Mouse (Mus musculus) left cerebral cortex, adult 18-20 months (tissue): ENCODE data around the gene Pfdn5. TPM values are rescaled to one million over a fixed set of nuclear protein-coding genes. Genes with fewer than 3 reads are reported as not detected.
A peak's percentile ranks its signal among the peaks of the same experiment; 100 is the strongest.

Source experiments
- DNase-seq, 2 experiments: peaks; one replicate each; pipeline ENCODE4 v3.0.0; 2021 to 2022; ENCODE audit warnings: low spot score in 2 of 2, mixed read lengths in 1 of 2
- total RNA-seq, 2 experiments: library from RNA; stranded (reverse); gene quantifications; 2 replicates each; pipeline ENCODE4 v1.2.3; 2021

Pfdn5 gene
- total RNA-seq, 2 experiments from 2014 or later: 467 to 479 TPM

- DNase-seq: no peak
Measured at GRCm38 (mm10) chr15:102369972-102370371, 44.1 kb downstream of the Pfdn5 start.

- no peak for DNase-seq
Measured at GRCm38 (mm10) chr15:102370727-102371126, 44.8 kb downstream of the Pfdn5 start.

- DNase-seq: peak; percentile 20 to 29
Measured at GRCm38 (mm10) chr15:102376453-102377162, 50.7 kb downstream of the Pfdn5 start.

GRCm38 (mm10) chr15:102377163-102377543 lies 51.2 kb downstream of the Pfdn5 start:
- peak; percentile 69 to 79 for DNase-seq

DNA sequence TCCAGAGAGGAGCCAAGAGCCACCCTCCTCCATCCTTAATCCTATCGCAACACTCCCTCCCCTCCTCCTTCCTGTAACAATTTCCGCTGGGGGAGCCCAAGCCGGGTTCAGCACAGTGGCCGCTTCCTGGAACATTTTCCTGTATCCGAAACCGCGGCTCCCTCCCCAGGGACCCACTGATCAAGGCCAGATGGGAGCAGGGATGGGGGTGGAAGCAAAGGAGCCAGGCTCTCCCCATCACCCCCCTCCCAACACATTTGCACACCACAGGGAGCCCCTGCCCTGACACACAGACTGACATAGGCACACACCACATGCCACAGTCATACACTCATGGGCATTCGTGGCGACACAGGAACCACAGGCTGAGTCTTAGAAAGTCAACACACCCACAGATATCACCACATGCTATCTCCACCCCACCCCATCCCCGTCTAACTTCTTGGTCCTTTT lies 51.9 kb downstream of the Pfdn5 start:
- no peak for DNase-seq

Other genes with a start within 250 kb of the Pfdn5 start
- gene Tns2, start 225.7 kb upstream of the Pfdn5 start, total RNA-seq: 10 to 100 TPM; 16.0 to 21.8 TPM
- gene Spryd3, start 189.9 kb upstream of the Pfdn5 start, total RNA-seq: 100 to 1,000 TPM; 153 to 163 TPM
- 10 to 100 TPM; 60.2 to 61.6 TPM for gene Igfbp6, start 181.8 kb upstream of the Pfdn5 start, total RNA-seq
- gene Soat2, start 175.6 kb upstream of the Pfdn5 start, total RNA-seq: under 1 TPM in 1 of 2 experiments, not detected in 1; 0.30 TPM
- 10 to 100 TPM; 71.0 to 71.7 TPM for gene Zfp740, start 122.9 kb upstream of the Pfdn5 start, total RNA-seq
- 10 to 100 TPM; 28.5 to 30.6 TPM for gene Csad, start 121.4 kb upstream of the Pfdn5 start, total RNA-seq
- 1 to 10 TPM in 1 of 2 experiments, under 1 TPM in 1; 0.91 to 1.1 TPM for gene Itgb7, start 94.2 kb upstream of the Pfdn5 start, total RNA-seq
- 10 to 100 TPM; 12.8 to 15.7 TPM for gene Rarg, start 68.6 kb upstream of the Pfdn5 start, total RNA-seq
- not detected for gene Gm9918, start 55.6 kb upstream of the Pfdn5 start, total RNA-seq
- 10 to 100 TPM; 42.8 to 44.5 TPM for gene Mfsd5, start 46.7 kb upstream of the Pfdn5 start, total RNA-seq
- gene Espl1, start 29.9 kb upstream of the Pfdn5 start, total RNA-seq: 1 to 10 TPM in 1 of 2 experiments, under 1 TPM in 1; 0.77 to 1.4 TPM
- 10 to 100 TPM; 55.5 to 61.0 TPM for gene Myg1, start 5.6 kb downstream of the Pfdn5 start, total RNA-seq
- gene Aaas, start 24.7 kb downstream of the Pfdn5 start, total RNA-seq: 10 to 100 TPM; 15.5 to 18.3 TPM
- under 1 TPM; 0.44 to 0.68 TPM for gene Sp7, start 41.1 kb downstream of the Pfdn5 start, total RNA-seq
- gene Sp1, start 80.0 kb downstream of the Pfdn5 start, total RNA-seq: 10 to 100 TPM; 23.8 to 32.2 TPM
- 1 to 10 TPM; 1.7 to 2.1 TPM for gene Amhr2, start 119.3 kb downstream of the Pfdn5 start, total RNA-seq
- 10 to 100 TPM; 55.0 to 57.5 TPM for gene Prr13, start 132.9 kb downstream of the Pfdn5 start, total RNA-seq
- 100 to 1,000 TPM; 499 to 503 TPM for gene Pcbp2, start 144.4 kb downstream of the Pfdn5 start, total RNA-seq
- gene Gm10337, start 177.6 kb downstream of the Pfdn5 start, total RNA-seq: not detected
- 10 to 100 TPM; 94.3 to 97.3 TPM for gene Map3k12, start 190.9 kb downstream of the Pfdn5 start, total RNA-seq
- 10 to 100 TPM; 28.8 to 30.3 TPM for gene Tarbp2, start 192.1 kb downstream of the Pfdn5 start, total RNA-seq
- 1 to 10 TPM; 2.3 to 3.8 TPM for gene Npff, start 198.8 kb downstream of the Pfdn5 start, total RNA-seq